Mouse (Mus musculus) spleen, postnatal 4 days (tissue): ENCODE data around the gene Cntn2.
"Not testable (repeated sequence)": the region's sequence is repeated elsewhere in the genome, so short reads cannot be mapped to it uniquely, and the experiment has no call there.

Experiments used
- DNase-seq, 2 experiments: peaks; one replicate each; pipeline ENCODE4 v3.0.0; 2022; ENCODE audit warnings: low spot score in 2 of 2

Cntn2 gene

DNA sequence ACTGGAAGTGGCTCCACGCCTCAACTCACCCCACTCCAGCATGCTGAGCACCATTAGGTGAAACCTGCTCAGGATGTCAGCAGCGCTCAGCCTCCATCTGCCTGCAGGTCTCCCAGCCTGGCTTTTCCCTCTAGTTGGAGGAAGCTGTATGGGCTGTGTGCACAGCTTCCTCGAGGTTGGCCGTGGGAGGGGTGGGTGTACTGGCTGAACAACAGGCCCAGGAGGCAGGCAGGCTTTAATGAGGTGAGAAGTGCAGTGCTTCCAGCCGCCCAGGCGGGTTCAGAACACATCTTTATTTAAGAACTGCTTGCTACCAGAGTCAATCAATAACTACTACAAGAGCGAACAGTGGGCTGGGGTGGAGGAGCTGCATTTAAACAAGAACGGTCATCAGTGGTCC, 31.5 kb downstream of the Cntn2 start:
- DNase-seq = no peak

DNA sequence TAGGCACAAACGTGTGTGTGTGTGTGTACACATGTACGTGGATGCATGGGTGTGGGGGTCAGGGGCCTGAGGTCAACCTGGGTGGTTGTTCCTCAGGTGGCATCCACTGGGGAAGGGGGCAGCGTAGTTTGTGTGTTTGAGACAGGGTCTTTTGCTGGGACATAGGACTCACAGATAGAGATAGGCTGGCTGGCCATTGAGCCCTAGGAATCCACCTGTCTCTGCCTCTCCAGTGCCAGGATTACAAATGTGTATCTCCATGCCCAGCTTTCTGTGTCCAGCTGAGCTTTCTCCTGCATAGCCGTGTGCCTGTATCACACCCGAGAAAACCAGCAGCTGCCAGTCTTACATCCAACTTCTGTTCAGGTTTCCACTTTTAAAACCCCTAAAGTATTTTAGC, 33.3 kb downstream of the Cntn2 start:
- no peak for DNase-seq

DNA sequence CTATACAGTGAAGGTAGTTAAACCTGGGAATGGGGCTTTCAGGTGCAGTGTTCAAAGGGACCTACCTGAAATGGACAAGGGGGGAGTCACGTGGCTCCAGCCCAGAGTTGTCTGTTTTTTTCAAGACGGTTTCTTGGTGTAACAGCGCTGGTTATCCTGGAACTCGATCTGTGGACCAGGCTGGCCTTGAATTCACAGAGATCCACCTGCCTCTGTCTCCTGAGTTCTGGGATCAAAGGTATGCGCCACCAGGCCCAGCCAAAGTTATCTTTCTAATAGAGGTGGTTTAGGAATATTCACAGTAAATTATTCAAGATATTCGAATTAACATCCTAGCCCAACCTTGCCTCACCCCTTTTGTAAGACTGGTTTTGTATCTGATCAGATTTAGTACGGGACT, 36.4 kb downstream of the Cntn2 start:
- no peak for DNase-seq

DNA sequence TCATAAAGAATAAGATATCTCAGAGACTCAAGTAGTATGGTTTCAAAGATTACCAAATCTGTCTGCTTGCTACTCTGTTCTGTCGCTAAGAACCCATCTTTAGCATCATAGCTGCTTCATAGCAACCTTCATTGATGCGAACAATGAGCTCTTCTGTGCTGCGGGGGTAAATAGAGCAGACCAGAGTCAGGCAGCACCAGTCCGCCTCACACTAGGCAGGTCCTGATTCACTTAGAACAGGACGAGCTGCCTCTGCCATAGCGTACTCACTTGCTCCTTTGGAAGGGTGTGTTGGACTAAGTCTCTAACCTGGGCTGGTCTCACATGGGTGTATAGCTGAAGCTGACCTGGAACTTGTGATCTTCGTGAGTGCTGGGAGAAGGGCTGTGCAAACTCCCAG, 37.0 kb downstream of the Cntn2 start, which contains the start of gene Tmem81:
Gene Tmem81, plus strand, starts transcription at position 173 of the 400 bp plus-strand sequence.
- DNase-seq = no peak

DNA sequence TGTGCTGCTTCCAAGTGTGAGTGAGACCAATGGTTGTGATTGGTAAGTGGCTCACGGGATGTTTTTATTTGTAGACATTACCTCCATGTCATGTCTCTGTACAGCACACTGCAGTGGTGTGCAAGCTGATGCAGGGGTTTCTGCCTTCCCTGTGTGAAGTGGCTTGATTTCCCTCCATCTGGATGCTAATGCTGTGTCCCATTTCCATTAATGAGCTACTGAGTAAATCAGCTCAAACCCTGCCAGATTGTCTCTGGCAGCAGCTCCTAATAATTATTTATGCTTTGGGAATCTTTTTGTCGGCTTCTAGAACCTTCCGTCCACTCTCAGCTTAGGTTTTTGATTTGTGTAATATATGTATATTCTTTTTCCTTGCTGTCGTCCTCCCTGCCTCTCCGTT, 37.9 kb downstream of the Cntn2 start:
- DNase-seq = no peak

DNA sequence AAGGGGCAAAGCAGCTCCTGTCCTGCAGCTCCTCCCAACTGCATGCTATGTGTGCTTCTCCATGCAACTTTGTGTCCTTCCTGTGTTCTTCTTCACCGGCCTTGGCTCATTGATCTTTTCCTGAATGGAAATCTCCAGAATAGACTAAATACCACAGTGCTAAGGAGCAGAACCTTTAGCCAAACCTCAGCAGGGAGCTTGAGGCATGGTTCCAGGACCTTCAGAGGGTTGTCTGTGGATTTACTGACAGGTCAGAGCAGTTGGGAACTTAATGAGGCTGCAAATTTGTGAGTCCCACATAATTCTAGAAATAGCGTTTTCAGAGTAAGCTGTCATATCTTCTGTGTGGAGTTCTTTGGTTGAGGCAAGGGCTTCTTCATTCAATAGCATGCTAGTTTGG, 42.5 kb downstream of the Cntn2 start:
- no peak for DNase-seq

DNA sequence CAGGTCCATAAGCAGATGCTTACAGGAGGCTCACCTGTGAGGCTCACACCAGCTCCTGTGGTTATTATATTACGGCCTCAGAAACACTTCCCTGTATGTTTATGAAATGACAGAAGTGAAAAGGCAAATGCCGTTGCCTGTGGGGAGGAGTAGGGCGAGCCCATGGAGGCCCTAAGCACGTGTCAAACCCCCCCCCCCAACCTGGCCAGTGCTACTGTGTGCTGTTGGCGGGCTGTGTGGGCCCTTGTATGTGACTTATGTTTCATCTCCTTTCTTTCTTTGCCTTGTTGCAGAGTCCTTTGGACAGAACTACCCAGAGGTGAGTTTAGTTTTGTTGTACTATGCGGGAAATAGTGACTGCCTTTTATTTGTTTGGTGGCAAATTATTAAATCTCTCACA, 59.3 kb downstream of the Cntn2 start:
- DNase-seq = no peak

DNA sequence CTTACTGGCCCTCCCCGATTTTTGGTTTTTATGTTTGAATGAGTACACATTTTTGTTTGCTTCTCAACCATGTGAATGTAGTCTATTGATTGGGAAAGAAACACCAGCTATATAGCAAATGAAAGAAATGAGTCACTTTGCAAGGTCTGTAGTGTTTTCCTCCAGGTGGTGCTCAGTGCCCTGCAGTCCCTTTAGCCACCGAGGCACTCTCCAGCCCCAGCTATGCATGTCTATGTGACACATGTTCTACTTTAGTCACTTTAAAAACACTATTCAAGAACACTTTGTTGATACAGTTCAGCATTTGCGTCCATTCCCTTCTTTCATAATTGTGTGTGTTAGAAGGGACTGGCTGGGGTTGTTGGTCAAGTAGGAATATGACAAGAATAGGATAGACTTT, 59.8 kb downstream of the Cntn2 start:
- no peak for DNase-seq

DNA sequence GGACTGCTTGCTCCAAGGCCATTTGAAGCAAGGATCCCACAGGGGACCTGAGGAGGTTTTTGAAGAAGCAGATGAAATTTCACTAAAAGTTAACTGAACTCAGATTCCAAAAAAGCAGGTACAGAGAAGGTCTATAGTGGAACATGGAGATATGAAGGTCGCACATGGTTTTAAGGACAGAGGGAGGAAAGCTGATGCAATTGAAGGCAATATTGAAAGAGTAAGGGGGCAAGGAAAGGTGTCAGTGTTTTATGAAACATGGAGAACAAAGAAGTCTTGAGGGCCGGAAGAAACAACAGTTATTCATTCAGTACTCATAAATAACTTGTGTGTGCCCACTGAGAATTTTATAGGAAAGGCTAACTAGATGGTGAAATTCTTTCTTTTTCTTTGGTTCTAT, 61.4 kb downstream of the Cntn2 start:
- no peak for DNase-seq

DNA sequence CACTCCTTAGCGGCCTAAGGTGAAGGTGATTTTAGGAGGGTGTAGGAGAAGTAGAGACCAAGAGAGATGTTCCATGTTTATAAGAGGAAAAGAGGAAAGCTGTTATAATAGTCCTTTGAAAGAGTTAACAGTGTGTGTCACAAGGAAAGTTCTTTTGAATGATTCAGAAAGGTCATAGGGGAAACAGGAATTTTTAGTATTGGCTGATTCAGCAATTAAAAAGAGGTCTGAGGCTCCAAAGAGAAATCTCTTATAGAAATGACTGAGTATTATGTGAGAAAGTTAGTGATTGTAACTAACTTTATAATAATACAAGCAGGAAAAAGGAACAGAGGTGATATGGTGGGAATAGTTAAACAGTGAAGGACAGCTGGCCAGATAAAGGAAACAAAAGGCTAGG, 63.6 kb downstream of the Cntn2 start:
- DNase-seq = no peak

DNA sequence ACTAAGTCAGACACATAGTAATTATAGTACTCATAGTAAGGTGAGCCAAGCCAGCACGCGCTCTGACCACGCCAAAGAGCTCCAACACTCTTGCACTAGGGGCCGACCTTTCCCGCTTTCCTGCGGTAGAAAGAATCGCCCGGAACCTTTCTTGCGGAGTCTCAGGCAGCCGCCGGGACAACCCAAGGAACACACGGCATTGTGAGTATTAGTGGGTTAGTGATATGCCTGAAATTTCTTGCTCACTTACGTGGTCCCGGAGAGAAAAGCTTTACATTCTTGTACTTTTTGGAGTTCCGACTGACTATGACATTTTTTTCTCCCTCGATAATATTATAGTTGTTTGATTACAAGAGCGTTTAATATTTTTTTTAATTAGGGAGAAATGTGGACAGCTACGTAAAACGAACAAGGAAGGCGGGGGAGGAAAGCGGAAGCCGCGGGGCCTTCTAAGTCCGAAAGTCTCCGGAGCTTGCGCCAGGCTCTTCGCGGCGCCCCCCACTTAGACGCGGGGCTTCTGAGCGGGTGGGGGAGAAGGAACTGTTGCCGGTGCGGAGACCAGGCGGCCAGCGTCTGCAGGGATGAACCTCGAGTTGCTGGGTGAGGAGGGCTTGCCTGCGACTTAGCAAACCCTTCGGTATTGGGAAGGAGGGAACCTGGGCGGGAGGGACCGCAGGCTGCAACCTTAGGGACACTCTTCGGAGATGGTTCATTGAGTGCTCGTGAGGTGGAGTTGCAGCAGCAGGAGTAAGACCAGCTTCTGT, 65.9 kb downstream of the Cntn2 start, which contains the start of gene Rbbp5:
Gene Rbbp5, plus strand, starts transcription at position 438 of the 764 bp plus-strand sequence.
- DNase-seq = peak; percentile 89 to 95

DNA sequence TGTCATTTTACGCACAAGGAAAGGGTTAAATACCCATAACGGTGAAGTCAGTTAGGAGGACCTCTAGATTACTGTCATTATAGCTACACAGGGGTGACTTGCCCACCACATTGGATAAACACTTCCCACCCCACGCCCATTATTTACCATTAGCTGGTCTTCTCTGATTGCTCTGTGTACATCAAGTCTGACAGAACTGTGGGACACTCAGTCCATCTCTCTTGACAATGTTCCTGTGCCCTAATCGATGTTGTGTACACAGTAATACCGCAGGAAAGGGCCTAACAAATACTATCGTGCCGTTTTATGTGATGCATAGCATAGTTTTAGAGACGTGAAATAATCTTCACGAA, 66.5 kb downstream of the Cntn2 start:
- DNase-seq = no peak

DNA sequence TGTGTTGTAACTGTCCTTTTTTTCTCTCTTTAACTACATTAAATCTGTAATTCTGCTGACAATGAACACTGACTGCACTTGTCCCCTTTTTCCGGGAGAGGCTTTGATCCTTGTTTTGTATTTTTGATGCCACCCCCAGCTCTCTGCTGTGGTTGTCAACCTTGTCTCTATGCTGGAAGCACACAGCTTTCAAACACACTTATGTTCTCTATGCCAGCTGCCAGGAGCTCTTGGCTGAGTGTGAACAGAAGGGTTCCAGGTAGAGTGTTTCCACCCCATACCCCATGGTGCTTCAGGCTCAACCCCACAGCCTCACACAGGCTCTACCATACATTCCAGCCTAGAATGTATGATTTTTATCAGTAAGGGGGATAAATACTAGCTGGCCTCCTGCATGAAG, 68.6 kb downstream of the Cntn2 start:
- DNase-seq = no peak

DNA sequence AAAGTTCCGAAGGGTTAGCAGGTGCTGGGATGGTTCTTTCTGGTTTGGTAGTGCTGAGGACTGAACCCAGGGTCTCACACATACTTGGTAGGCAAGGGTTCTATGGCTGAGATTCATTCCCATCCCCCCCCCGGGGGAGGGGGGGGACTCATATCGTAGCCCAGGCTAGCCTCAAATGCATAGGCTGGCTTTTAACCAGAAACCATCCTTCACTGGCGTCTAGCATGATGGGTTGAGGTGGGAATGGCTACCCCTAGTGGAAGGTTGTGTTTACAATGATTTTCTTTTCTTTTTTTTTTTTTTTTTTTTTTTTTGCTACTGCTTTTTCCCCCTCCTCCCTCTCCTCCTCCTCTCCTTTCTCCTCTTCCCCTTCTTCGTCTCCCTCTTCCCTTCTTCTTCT, 70.5 kb downstream of the Cntn2 start:
- DNase-seq = no peak

DNA sequence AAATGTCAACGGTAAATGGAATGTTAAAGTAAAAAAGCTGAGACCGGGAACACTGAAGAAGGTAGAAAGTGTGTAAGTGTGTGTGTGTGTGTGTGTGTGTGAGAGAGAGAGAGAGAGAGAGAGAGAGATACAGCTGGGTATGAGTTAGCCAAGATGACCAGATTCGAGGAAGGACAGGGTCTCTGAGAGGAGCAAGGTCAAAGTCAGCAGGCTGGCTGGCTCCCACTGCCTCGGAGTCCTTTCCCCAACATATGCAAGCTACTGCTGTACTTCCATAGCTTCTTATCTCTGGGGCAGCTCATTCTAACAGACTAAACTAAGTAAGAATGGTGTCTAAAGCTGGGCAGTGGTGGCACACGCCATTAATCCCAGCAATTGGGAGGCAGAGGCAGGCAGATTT, 71.6 kb downstream of the Cntn2 start:
- no peak for DNase-seq

DNA sequence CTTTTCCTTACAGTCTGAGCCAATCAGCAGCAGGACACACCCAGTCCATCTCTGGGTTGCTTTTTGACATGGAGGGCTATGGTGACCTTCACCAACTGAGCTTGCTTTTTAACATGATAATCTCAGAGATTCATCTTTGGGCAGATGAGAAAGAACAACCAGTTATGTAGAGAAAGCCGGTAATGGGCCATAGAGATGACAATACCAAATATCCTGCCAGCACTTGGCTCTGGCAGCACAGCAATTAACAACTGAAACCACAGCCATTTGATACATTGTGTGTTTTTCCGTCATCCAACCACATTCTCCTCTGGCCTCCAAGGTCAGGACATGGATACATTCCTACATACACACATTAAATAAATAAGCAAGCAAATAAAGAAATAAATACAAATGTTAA, 72.0 kb downstream of the Cntn2 start:
- no peak for DNase-seq

DNA sequence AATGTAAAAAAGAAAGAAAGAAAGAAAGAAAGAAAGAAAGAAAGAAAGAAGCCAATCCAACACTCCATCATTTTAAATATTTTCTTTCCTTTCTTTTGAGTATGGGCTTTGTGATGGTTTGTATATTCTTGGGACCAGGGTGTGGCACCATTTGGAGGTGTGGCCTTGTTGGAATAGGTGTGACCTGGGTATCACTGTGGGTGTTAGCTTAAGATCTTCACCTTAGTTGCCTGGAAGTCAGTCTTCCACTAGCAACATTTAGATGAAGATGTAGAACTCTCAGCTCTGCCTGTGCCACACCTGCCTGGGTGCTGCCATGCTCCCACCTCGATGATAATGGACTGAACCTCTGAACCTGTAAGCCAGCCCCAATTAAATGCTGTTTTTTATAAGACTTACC, 73.0 kb downstream of the Cntn2 start:
- not testable (repeated sequence) for DNase-seq

DNA sequence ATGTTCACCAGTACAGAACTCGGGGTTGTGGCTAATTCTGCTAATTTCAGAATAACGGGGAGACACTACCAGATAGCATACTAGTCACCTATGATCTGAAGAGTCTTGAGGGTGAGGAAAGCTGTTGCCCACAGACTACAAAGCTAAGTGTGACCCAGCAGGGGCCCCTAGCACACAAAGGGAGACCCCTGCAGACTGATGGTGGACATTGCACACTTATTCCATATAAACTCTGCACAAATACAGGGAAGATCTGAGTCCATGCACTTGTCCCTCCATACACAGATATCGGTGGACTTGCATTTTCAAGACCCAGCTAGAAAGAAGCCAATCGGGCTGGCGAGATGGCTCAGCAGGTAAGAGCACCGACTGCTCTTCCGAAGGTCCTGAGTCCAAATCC, 73.5 kb downstream of the Cntn2 start:
- DNase-seq = no peak

DNA sequence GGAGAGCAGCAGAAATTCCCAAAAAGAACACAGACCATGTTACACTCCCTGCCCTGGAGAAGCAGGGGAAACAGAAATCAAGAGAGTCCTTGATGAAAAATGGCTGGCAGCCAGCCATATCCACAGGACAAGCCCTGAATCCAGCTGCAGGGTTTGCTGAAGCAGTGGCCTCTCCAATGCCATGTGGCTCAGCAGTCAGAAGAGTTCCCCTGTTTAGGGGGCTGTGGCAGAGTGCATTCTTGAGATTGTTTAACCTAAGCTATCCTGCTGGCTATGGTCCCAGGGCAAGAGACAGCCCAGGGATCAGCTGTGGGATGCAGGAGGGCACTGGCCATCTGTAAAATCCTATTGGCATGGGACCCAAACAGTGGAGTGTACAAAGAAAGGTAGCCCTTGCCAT, 74.1 kb downstream of the Cntn2 start:
- no peak for DNase-seq

DNA sequence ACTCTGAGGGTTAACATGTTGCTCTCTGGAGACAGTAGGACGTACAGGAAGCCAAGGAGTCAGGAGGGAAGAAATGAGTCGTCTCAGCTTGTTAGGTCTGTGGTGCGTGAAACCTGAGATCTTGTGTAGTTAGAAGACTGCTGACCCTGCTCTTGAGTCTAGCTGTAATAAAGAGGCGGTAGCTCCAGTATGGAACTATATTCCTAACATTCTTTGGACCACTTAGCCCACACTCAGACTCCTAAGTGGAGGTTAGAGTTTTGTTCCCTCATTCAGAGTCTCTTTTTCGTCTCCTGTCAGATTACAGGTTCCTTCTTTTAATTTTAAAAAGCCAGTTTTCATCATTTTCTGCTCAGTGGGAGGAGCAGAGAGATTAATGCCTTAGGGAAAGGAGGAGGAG, 78.4 kb downstream of the Cntn2 start:
- DNase-seq = no peak
